Mouse (Mus musculus) heart, adult 2 months (tissue): ENCODE results near the gene Ppp1r8.

Experiments used
- CTCF ChIP-seq: fragments of 200-600 bp; IDR thresholded peaks from 2 replicates; pipeline ENCODE4 v1.8.1; 2022; ENCODE audit warnings: antibody characterized with exemption, mild to moderate bottlenecking, moderate library complexity
- POLR2A ChIP-seq: fragments of 200-500 bp; IDR thresholded peaks from 2 replicates; pipeline ENCODE4 v1.6.1; 2011; ENCODE audit warnings: mild to moderate bottlenecking, low read depth, low read length, control low read depth; ENCODE audit not compliant: insufficient read depth

DNA sequence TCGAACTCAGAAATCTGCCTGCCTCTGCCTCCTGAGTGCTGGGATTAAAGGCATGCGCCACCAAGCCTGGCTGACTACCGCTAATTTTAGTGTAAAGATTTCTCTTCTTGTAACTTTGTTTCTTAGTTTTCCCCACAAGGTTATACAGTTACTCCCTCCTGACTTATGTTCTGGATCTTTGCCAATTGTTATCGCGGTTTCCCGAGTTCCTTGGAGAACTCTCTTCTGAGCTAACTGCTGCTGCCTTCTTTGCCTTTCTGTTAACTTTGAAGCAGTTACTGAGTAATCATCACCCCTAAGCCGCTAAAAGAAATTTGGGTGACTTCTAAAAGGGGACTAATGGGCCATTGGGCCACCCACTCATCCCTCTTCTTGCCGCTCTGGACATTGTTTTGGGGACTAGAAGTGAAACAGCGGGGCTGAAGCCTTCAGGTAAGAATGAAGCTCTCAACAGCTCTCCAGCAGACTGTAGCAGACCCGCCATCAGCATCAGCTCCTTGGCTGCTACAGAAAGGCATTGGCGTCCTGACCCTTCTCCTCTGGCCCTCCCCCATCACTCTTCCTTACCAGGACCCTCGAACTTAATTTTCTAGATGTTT, 37.3 kb downstream of the Ppp1r8 start:
- TF ChIP-seq POLR2A (no peak), CTCF (no peak)
